Mouse (Mus musculus): ENCODE data around the gene Angptl1. TPM values are rescaled to one million over a fixed set of nuclear protein-coding genes. Genes with fewer than 3 reads are reported as not detected.

Angptl1 gene
- total RNA-seq, 2 experiments from 2014 or later: 0.75 to 1.1 TPM

GRCm38 (mm10) chr1:156884782-156885181 is 46.4 kb downstream of the Angptl1 start:
- DNase-seq: no peak

GRCm38 (mm10) chr1:156885879-156886278 is 47.5 kb downstream of the Angptl1 start:
- no peak for DNase-seq

- no peak for DNase-seq
Measured at GRCm38 (mm10) chr1:156888830-156889229, 50.5 kb downstream of the Angptl1 start.

- DNase-seq: no peak
Measured at GRCm38 (mm10) chr1:156891561-156891960, 53.2 kb downstream of the Angptl1 start.

GRCm38 (mm10) chr1:156901689-156902088 is 63.3 kb downstream of the Angptl1 start:
- no peak for DNase-seq

- no peak for DNase-seq
Measured at GRCm38 (mm10) chr1:156903899-156904298, 65.5 kb downstream of the Angptl1 start.

GRCm38 (mm10) chr1:156905660-156906059 is 67.3 kb downstream of the Angptl1 start:
- no peak for DNase-seq

- no peak for DNase-seq
Measured at GRCm38 (mm10) chr1:156909265-156909664, 70.9 kb downstream of the Angptl1 start.

GRCm38 (mm10) chr1:156909866-156910265 is 71.5 kb downstream of the Angptl1 start:
- no peak for DNase-seq

Other genes starting within 250 kb of the Angptl1 start
- gene Tor3a, start 164.2 kb upstream of the Angptl1 start, total RNA-seq (2021): 1 to 10 TPM; 5.9 to 7.1 TPM
- gene Fam20b, start 119.5 kb upstream of the Angptl1 start, total RNA-seq (2021): 10 to 100 TPM; 76.5 to 78.5 TPM
- 10 to 100 TPM; 71.0 to 78.7 TPM for gene Ralgps2, start 101.1 kb downstream of the Angptl1 start, total RNA-seq (2021)

Measured in layer of hippocampus, postnatal 36 days (tissue).